Mouse (Mus musculus): ENCODE data around the gene Gpr84.

Gpr84 gene

DNA sequence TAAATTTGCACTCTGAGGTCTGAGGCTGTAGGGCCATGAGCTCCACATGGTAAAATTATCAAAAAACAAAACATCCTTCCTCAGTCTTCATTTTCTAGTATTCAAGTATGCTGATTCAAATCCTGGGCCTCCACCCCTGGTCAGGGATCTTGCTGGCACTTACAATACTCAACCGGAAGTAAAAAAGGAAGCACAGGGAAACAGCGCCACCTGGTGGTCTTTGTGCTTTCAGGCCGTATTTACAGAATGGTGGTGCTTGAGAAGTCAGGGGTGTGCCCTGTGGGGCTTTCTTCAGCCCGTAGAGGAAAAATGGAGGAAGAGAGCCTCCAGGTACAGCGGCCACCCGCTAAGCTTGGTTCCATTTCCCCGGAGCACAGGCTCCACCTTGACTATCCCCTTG is 3.3 kb downstream of the Gpr84 start:
- peak; percentile 98 for DNase-seq (ENCODE audit: extremely low spot score, low spot score)

DNA sequence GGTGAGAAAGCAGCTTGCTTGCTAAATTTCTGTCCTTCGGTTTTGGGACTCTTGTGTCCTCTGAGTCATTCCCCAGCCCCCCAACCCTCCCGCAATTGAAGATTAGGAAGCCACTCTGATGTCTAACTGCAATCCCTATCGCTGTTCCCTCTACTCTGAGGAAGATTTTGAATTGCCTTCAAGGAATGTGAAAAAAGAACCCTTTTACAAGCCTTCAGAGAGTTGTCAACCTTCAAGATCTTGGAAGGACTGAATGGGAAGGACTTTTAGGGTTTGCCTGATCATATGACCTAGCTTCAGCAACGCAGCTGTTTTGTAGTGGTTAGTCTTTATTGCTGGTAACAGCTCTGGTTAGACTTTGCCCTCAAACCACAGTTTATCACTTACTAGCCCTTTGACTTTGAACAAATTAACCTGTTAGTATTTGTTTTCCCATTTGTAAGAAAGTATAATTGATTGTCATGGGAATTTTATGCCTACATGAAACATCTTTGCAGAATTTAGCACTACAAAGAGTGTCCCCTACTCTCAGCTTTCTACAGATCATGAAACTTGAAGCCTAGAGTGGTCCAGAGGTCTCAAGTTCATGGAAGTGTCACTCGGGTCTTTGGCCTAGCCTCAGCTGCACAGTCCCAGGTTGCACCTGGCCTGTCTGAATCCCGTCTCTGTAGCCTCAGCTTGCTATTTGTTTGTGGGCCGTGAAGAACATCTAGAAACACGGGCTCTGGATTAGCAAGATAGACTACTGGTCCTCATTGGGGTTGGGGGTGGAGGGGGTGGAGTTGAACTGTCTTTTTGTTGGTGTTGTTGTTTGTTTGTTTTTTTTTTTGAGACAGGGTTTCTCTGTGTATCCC is 4.4 kb downstream of the Gpr84 start:
- DNase-seq (ENCODE audit: extremely low spot score, low spot score): no peak

DNA sequence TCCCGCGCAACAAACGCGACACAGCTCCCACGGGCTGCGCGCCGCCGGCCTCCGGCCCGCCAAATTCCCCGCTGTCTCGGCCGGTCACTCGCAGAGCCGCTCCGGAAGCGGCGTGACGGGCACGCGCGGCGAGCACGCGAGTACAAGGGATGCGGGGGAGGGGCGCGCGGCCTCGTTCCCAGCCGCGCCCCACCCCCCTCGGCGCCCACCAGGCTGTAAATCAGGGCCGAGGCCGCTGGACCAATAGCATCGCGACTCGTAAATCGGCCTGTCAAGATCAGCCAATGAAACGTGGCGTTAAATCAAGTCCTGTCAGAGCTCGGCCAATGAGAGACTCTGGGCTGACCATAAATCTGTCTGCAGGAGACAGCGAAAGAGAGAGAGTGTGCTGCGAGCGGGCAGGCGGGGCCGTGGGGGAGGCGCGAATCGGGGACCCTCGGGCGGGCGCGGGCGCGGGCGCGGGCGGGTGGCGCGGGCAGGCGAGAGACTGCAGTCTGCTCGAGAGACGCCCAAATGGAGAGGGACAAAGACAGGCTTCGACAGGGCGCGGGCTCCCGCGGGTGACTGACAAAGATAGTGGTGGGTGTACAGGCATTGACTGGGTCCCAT is 5.2 kb downstream of the Gpr84 start:
- peak; percentile 100 for DNase-seq (ENCODE audit: extremely low spot score, low spot score)

DNA sequence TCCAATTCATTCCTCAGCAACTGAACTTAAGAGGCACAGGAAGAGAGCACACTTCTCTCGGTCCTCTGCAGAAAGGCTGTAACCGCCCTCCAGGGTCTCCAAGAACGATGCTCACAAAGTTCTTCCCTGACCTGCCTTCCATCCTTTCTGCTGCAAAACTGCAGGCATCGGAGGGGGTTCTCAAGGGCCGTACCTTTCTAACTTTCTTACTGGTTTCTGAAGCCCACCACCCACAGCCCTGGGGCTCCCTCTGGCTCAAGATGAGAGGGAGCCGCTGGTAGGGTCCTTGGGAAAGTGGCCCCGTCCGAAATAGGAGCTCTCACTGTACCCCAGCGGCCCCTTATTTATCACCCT is 5.8 kb downstream of the Gpr84 start:
- no peak for DNase-seq (ENCODE audit: extremely low spot score, low spot score)

DNA sequence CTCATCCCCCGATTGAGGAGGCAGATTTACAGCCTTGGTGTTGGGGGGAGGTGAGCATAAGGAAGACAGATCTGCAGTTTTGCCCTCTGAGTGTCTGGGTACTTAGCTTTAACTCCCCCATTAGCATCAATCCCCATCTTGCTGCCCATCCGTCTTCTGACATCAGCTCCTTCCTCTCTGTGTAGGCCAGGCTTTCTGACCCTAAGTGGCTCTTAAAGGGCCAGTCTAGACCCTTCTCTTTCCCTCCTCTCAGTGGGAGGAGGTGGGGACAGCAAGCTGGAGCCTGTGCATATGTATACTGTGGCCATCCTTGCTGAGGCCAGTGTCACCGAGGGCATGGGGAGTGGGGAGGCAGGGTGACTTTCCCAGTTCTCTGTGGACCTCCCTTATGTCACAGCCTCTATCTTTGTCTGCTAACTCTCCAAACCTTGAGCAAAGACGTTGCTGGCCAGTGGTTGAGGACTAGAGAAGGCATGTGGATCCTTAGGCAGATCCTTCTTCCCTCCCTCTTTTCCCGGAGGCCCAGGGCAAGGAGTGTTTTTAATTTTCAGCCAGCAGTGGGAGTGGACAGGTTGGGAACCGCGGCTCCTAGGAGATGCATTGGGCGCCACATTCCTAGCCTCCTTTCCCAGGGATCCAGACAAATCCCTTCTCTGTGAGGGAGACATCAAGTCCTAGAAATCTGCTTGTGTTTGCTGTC is 6.3 kb downstream of the Gpr84 start:
- DNase-seq (ENCODE audit: extremely low spot score, low spot score): peak; percentile 69

DNA sequence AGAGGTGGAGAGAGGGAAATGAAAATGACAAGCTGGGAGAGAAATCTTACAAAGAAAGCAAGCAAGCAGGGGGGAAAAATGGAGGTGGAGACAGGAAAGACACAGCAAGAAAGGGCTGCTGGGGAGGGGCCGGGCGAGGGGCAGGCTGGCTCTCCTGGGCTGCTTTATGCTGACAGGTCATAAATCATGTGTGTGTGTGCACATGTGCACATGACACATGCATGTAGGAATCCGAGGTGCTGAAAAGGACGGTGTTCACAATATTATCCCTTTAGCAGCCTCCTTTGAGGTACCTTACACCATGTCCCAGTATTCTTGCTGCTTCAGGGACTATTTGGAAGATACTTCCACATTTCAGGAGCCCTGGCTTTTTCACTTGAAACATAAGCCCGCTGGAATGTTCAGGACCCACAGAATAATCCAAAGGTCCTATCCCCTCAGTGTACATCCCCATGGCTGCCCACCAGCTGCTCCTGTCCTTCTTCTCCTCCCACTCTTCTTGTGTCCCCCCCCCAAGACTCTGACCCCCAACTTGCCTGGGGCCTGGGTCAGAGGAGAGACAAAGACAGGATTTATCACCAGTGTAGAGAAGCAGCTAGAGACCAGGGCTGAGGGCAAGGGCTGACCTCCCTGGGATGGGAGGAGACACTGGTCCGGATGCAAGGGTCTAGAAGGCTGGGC is 7.9 kb downstream of the Gpr84 start:
- peak; percentile 79 for DNase-seq (ENCODE audit: extremely low spot score, low spot score)

DNA sequence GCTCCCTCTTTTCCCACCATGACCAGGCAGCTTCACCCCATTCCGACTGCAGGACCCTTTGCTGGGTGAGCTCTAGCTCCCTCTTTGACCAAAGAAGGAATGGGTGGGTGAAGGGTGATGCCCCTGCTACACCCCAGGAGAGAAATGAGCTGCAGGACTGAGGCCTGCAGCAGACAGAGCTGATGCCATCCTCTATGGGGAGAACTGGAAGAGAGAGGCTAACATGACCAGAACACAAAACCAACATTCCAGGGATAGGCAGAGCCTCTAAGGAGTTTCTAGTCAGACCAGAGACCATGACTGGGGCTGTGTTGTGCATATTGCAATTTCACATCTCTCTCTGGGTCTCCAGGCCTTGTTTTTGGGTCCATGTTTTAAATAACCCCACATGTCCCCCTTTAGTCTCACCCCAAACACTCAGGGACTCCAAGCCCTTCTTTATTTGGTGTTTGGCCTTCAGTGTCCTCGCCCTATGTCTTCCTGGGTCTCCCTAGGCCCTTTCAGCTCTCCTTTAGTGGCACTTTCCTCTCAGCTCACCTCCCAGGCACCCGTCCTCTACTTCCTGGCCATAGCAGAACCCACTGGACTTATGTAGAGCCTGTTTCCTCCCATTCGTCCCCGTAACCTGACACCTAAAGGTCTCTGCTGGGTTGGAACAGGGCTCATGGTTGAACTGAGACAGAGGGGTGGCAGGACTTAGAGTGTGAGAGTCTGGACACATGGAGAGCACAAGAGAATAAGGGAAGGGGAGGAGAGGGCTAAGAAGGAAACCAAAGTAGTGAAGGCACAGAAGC is 8.7 kb downstream of the Gpr84 start:
- peak; percentile 69 for DNase-seq (ENCODE audit: extremely low spot score, low spot score)

DNA sequence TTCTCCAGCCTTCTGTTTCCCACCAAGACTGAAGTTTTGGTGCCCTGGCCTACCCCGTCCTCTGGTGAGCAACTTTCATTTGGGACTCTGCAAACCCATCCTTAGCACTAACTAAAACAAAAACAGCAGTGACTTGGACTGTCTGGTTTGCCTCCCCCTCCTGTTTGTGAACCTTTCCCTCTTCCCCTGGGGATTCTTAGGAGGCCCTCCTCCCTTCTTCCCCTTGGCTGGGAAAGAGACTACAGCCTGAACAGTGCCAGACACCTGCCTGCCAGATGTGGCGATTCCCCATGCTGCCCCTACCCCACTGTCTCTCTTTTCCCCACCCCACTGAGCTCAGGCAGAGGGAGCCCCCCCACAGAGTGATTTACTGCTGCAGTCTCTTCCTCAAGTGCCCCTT is 9.4 kb downstream of the Gpr84 start:
- DNase-seq (ENCODE audit: extremely low spot score, low spot score): peak; percentile 81

DNA sequence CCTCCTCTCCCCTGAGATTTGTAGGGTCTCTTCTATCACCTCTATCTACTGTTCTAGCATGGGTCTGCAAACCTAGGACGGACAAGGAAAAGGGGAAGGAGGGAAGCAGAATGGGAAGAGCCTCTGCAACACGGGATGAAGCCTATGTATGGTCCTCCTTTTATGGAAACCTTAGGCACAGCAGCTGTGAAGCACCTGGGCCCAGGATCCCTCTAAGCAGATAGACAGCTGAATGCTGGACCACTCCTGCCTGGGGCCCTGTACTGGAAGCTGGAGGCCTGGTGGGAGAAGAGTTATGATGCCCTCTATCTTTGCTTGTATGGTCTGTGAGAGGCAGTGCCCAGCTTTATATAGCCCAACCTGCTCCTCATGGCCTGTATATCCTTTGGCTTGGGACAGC is 9.9 kb downstream of the Gpr84 start:
- peak; percentile 62 for DNase-seq (ENCODE audit: extremely low spot score, low spot score)

DNA sequence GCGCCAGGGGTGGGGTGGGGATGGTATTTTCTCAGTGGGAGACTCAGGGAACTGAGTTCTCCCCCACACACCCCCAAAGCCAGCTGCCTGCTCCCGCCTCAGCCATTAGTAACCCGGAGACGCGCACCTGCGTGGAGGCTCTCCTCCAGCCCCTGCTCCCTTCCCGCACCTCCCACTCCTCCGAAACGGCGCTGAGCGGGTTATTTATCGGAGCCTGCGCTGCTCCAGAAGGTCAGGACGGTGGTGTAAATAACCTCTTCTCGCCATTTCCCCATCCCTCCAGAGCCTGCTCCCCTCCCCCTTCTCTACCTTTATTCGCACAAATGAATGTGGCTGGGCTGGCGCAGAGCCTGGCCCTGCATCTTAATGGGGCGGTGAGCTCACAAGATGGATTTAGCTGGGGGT is 10.3 kb downstream of the Gpr84 start:
- DNase-seq (ENCODE audit: extremely low spot score, low spot score): peak; percentile 78

DNA sequence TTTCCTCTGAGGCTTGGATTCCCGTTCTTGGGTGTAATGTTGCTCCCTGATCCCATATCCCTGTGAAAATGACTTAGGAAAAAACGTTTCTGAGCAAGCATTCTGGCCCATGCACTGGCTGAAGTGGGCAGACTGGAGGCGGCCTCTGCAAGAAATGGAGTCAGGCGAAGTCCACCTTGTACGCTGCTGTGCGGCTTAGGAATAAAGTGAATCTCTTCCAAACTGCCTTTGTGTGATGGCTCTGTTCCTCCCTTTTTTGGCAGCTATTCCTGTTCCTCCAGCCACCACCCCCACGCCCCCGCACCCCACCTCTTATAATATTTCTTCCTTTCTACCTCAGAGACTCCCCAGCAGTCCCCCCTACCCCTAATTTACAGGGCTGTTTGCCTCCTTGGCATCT is 10.8 kb downstream of the Gpr84 start:
- no peak for DNase-seq (ENCODE audit: extremely low spot score, low spot score)

DNA sequence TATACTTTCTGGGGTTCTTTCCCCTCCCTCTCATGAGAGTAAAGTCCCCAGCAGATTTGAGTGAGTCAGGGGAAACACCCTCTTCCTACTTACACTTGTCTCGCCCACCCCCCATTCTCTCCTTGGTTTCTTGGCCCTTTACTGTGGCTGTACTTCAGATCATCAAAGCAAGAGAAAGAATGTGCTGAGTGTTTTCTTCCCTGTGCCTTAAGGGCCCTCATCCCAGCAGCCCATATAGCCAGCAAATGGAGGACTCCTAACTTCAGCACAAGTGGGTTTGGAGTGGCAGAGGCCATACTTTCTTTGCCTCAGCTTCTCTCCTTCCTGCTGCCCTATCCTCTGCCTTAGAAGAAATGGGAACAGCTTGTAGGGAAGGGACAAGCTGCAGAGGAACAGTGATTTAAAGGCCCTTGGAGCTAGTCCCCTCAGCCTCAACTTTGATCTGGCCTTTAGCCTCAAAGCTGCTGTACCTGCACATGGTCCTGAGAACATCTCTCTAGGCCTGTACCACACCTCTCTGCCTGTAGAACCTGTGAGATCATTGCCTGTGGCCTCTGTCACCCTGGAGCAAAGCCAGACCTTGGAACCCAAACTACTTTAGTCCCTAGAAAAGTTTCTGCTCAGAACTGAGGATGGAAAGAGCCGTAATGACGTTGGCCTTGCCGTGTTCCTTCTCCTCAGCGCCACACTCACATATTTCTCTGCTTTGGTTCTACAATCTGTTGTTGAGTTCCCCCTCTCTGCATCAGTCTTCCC is 11.4 kb downstream of the Gpr84 start:
- no peak for DNase-seq (ENCODE audit: extremely low spot score, low spot score)

DNA sequence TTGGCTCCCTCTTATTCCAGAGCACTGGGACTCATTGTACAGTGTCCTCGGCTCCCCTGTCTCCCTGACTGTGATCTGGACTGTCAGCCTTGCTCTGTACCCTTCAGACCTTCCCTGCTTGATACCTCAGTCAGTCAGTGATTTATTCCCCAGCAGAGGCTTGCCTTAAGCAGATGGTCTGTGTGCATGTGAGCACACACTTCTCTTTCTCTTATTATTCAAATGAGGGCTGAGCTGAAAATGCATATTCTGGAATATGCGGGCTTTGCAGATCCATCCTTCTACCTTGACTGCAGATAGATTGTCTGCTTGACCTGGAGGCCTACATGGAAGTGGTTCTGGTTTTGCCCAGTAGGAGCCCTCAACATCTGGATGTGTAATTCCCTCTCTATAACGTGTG is 12.4 kb downstream of the Gpr84 start:
- no peak for DNase-seq (ENCODE audit: extremely low spot score, low spot score)

DNA sequence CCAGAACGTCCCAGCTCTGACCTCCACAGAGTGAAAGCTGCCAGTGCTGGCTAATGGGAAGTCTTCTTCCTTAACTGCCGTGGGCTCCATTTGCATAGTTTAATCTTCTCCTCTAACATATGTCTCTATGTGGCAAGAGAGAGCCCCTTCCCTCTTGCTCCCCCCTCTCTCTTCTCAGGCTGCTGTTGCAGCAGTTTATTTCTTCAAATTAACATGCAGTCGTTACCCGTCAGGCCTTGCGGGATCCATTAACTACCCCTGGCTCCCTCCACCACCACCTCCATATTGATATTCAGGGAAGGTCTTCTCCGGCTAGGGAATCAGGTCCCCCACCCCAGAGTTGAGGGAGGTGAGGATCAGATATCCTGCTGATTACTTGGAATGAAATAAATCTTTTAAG is 13.1 kb downstream of the Gpr84 start:
- no peak for DNase-seq (ENCODE audit: extremely low spot score, low spot score)

DNA sequence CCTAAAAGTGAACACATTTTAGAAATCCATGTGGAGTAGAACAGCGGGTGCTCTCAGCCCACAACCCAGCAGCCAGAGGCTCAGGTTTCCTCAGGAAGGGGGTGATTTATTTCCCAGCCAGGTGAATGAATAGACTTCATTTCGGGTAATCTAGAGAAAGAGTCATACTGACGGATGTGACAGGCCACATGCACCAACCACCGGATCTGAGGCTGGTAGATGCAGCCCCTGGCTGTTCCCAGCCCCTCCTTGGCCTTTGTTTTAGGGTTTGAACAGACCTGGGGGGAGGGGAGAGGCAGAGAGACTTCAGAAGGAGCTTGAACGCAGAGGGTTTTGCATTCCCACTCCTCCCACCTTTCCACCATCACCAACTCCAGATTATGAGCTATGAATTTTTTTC is 14.6 kb downstream of the Gpr84 start:
- peak; percentile 59 for DNase-seq (ENCODE audit: extremely low spot score, low spot score)

DNA sequence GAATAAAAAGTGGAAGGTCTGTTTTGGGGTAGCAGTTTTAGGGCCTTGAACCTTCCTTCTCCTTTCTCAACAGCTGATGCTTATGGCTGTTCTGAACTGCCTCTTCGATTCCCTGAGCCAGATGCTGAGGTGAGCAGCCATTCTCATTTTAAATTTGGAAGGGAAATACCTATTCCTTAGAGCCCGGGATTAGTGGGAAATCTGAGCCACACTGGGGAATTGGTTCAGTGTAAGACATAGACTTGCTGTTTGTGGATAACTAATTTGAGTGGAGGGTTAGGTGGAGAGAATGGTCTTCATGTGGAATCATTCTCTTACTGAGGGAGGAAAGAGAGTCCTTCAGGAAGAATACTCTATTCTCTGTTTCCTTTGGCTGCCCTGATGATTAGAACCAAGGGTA is 15.8 kb downstream of the Gpr84 start:
- DNase-seq (ENCODE audit: extremely low spot score, low spot score): no peak

DNA sequence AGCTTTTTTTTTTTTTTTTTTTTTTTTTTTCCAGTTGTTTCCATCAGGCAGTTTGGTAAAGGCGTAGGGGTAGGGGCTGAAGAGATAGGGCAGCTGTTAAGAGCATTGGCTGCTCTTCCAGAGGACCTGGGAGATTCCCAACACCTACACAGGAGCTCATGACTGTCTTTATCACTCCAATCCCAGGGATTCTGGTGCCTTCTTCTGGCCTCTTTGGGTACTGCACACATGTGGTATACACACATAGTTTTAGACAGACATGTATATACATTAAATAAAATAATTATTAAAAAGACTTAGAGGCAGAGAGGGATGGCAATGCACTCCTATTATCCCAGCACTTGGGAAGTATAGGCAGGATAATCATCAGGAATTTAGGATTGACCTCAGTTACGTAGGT is 17.0 kb downstream of the Gpr84 start:
- DNase-seq (ENCODE audit: extremely low spot score, low spot score): no peak

DNA sequence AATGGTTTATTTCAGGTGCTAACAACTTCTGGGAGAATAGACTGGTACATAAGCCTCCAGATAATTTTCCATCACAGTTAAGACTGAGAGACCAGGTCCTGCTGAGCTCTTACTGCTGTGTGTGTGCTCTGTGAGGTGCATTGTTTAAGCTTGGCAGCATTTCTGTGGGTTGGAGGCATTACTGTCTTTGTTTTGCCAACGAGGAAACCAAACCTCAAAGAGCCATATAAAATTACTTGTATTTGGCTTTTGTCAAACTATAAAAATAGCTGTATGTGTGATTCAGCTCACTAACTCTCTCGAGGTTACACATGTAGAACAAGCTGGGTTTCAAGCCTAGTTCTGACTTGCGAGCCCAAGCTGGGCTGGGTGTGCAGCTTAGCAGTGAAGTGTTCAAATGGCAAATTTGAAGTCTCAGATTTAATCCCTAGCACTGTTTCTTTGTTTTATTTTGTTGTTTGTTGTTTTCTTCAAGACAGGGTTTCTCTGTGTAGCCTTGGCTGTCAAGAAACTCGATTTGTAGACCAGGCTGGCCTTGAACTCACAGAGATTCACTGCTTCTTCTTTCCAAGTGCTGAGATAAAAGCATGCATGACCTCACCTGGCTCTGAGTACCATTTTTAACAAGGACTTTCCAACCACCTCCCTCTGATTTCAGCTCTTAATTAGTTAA is 17.6 kb downstream of the Gpr84 start:
- no peak for DNase-seq (ENCODE audit: extremely low spot score, low spot score)

DNA sequence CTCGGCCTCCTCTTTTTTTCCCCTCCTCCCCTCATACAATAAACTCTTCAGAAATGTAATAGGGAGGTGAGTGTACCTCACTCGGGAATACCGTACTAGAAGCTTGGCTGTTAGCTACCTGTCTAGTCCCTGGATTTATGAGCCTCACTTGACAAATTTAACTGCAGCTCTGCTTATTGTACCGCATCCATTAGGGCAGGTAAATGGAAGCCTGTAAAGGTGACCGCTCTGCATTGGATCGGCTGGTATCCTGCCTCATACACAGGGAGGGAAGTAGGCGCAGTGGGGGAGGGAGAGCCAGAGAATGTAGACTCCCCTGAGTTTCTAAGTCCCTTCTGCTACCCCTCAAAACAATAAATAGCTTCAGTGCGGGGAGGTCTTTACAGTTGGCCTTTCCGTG is 19.6 kb downstream of the Gpr84 start:
- no peak for DNase-seq (ENCODE audit: extremely low spot score, low spot score)

DNA sequence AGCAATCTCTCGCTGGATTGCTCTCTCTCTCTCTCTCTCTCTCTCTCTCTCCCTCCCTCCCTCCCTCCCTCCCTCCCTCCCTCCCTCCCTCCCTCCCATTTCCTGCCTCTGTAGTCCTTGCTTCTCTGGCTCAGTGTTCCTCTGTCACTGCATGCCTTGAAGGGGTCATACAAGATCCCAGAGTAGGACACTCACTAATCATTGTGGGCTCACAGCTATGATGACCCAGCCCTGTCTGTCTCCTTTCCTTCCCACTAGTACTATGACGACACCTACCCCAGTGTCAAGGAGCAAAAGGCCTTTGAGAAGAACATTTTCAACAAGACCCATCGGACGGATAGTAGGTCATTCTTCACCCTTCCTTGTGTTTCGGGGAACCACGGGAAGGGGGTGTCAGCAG is 20.0 kb downstream of the Gpr84 start:
- no peak for DNase-seq (ENCODE audit: extremely low spot score, low spot score)

Measured in neural tube, embryonic 10.5 days (tissue).